Mouse (Mus musculus) hindbrain, embryonic 10.5 days (tissue): ENCODE results near the gene Cox7a2l. TPM values are rescaled to one million over a fixed set of nuclear protein-coding genes. Genes with fewer than 3 reads are reported as not detected.
A peak's percentile ranks its signal among the peaks of the same experiment; 100 is the strongest.

Experiments used
- DNase-seq: peaks from one replicate; pipeline ENCODE4 v3.0.0-alpha.2; 2017; ENCODE audit warnings: low spot score
- H3K27ac ChIP-seq: fragments of 300-500 bp; sonication (generic); 2 replicates; pipeline ENCODE4 v1.5.1; 2016; ENCODE audit warnings: mild to moderate bottlenecking, moderate library complexity
- H3K27me3 ChIP-seq: fragments of 300-500 bp; sonication (generic); 2 replicates; pipeline ENCODE4 v1.6.1; 2016; ENCODE audit warnings: mild to moderate bottlenecking; ENCODE audit not compliant: poor library complexity, insufficient read depth, severe bottlenecking
- H3K36me3 ChIP-seq: fragments of 300-500 bp; sonication (generic); 2 replicates; pipeline ENCODE4 v1.6.1; 2016; ENCODE audit warnings: mild to moderate bottlenecking, moderate library complexity
- H3K4me1 ChIP-seq: fragments of 300-500 bp; sonication (generic); replicated peaks from 2 replicates; pipeline ENCODE4 v1.6.1; 2016; ENCODE audit warnings: mild to moderate bottlenecking
- H3K4me3 ChIP-seq: fragments of 300-500 bp; sonication (generic); 2 replicates; pipeline ENCODE4 v1.5.1; 2016; ENCODE audit warnings: mild to moderate bottlenecking, moderate library complexity
- H3K9me3 ChIP-seq: fragments of 300-500 bp; sonication (generic); 2 replicates; pipeline ENCODE4 v1.6.1; 2016; ENCODE audit warnings: mild to moderate bottlenecking, moderate library complexity
- whole genome bisulfite sequencing: fragments of 180-500 bp; shearing (Covaris S2); methylation state at CpG from one replicate; pipeline ENCODE4 v1.1.7; 2016; 5-methylcytosine and 5-hydroxymethylcytosine counted together
- polyA plus RNA-seq: library from polyadenylated mRNA; unstranded; fragments of >200 nt; fragmentation: Nextera tagmentation; extraction: Ambion mirVana; gene quantifications from 2 replicates; pipeline ENCODE4 v1.2.1, GENCODE M21; 2016

Cox7a2l gene
- polyA plus RNA-seq, 1 experiment from 2014 or later, result 146 TPM

DNA sequence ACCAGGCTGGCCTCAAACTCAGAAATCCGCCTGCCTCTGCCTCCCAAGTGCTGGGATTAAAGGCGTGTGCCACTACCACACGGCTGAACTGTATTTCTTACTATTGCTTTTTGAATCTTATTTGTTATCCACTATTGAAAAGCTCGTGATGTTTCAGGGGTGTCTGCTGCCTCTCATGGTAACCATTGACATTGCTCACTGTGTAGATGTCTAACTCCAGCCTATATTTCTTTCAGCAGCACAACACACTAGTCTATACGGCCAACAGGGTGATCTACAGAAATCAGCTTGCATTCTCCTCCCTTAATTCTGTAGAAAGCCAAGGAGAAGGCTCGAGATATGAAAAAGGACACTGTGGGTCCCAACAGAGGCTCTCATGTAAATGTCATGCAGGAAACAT lies 28.1 kb upstream of the Cox7a2l start:
- H3K27ac ChIP-seq, result no peak overlapping the region
- H3K9me3 ChIP-seq, result no peaks in the 10 kb centered on the region
- WGBS, result 80% methylated on average over 6 of the region's 6 CpGs
- H3K4me1 ChIP-seq, result peaks cover 27% of the 10 kb centered on the region
- H3K27me3 ChIP-seq, result peaks cover 61% of the 10 kb centered on the region
- no peaks in the 10 kb centered on the region for H3K36me3 ChIP-seq
- DNase-seq, result no peak
- H3K4me3 ChIP-seq, result peak overlapping the region; percentile 48

DNA sequence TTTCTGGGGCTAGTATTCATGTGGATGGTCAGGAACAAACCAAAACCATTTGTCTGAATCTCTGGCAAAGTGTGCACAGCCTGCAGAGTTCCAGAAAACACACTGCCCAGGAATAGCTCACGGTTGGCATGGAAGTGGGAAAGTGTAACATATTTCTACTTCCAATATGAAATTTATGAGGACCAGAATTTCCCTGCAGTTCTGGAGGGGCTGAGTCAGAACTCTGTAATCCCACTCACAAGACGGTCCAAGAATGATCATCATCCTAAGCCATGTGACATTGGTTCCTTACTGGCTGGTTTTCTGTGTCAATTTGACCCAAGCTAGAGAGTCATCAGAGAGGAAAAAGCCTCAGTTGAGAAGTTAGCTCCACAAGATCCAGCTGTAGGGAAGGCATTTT lies 25.3 kb upstream of the Cox7a2l start:
- Histone ChIP-seq H3K4me3 (no peak overlapping the region), H3K27me3 (peaks cover 44% of the 10 kb centered on the region), H3K36me3 (no peaks in the 10 kb centered on the region), H3K4me1 (peaks cover 24% of the 10 kb centered on the region), H3K27ac (no peak overlapping the region), H3K9me3 (no peaks in the 10 kb centered on the region)
- no peak for DNase-seq
- 92% methylated on average over 2 of the region's 2 CpGs for WGBS

DNA sequence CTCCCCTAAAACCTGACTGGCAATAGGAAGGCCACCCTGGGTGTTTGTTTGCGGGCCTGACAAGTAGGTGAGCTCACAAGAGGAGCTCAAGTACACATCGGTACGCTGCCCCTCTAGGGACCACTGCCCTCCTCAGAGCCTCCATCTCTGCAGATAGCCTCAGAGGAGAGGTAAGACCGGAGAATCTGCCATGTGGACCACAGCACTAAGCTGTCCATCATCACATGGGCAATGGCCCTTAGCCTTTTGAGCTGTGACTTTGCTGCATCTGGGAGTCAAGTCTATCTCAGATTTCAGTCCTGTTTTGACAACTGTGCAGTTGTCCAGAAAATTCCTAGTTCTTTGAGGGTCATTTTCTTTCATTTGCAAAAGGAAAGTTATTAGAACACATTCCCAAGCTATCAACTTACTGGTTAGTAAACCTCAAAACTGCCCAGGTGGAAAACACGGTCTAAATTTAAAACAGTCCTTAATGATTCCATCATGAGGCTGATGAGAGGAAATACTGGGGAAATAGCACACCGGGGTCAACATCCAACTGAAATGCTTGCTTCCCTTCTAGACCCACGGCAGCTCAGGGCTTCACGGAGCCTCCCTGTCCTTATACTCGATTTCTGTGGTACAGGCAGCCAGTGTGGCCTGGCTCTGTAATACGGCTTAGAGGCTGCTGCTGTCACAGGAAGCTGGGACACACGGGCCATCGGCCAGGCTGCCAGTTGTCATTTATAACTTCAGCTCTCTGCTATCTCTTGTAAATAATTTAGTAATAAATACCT lies 22.3 kb upstream of the Cox7a2l start:
- Histone ChIP-seq H3K4me1 (0 out of 2 replicates have a peak, but pooled peaks cover 9% of the 10 kb centered on the region), H3K27ac (no peak overlapping the region), H3K9me3 (no peaks in the 10 kb centered on the region), H3K4me3 (no peak overlapping the region), H3K27me3 (peaks cover 14% of the 10 kb centered on the region), H3K36me3 (no peaks in the 10 kb centered on the region)
- no peak for DNase-seq
- 72% methylated on average over 12 of the region's 12 CpGs for WGBS

DNA sequence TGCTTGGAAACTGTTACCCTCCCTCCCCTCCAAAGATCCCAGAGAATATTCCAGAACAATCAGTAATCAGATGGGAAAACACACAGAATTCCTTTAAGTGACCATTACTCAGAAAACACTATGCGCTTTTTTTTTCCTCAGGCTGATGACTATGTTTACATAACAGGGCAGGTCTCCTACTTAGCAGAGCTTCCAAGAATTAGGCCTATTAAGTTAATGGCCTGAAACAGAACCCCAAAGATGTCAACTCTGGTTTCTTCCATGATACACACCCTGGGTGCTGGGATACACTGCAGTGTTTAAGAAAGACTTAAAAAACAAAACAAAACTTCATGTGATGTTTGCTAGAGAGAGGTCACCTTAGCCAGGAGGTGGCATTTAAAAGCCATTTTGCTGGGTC lies 21.6 kb upstream of the Cox7a2l start:
- no peak for DNase-seq
- Histone ChIP-seq H3K9me3 (no peaks in the 10 kb centered on the region), H3K27me3 (peaks cover 11% of the 10 kb centered on the region; the same call in 1 of the 2 replicates), H3K4me1 (0 out of 2 replicates have a peak, but pooled peaks cover 9% of the 10 kb centered on the region), H3K27ac (no peak overlapping the region), H3K36me3 (no peaks in the 10 kb centered on the region), H3K4me3 (no peak overlapping the region)
- 83% methylated on average over 1 of the region's 1 CpGs for WGBS

DNA sequence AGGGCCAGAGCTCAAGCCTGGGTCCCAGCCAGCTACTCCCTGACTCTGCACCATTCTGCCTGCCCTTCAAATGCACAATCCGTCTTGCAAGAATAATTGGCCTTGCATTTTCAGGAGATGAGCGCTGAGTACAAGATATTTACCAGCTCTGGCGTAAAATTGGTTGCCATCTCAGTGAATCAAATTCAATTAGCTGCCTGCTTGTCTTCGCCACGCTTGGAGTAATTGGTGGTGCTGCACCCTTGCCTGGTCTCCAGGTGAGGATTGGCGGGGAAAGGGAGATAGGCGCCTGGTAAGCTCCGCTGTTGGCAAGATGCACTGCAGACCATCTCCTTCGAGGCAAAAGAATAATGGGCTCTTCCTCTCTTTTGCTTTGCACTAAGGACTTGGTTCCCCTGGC lies 21.0 kb upstream of the Cox7a2l start:
- DNase-seq, result no peak
- no peak overlapping the region for H3K27ac ChIP-seq
- 86% methylated on average over 9 of the region's 9 CpGs for WGBS

DNA sequence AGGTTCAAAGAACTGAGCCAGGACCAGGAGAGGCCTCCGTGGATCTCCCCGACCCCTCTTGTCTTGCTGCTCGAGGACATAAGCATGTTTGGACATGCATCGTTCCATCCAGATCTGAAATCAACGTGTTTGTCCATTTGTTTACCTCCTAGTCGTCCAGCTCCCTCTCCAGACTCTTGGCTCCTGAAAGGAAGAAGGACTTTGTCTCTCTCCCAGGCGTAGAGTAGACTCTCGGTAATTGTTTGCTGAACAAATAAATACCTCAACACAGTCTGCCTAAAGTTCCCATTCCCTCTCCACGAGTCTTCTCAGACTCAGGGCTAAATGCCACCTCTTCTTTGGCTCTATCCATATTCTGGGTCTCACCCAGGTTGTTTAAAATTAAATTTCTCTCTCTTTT lies 16.0 kb upstream of the Cox7a2l start:
- H3K4me3 ChIP-seq, result no peak overlapping the region
- H3K9me3 ChIP-seq, result no peaks in the 10 kb centered on the region
- no peaks in the 10 kb centered on the region for H3K36me3 ChIP-seq
- 78% methylated on average over 9 of the region's 9 CpGs for WGBS
- H3K27ac ChIP-seq, result no peak overlapping the region
- DNase-seq, result no peak
- H3K27me3 ChIP-seq, result no peaks in the 10 kb centered on the region
- H3K4me1 ChIP-seq, result peaks cover 10% of the 10 kb centered on the region

More for the DNA sequence above, 21.0 kb upstream of the Cox7a2l start:
- 0 out of 2 replicates have a peak, but pooled peaks cover 9% of the 10 kb centered on the region for H3K4me1 ChIP-seq
- H3K36me3 ChIP-seq, result no peaks in the 10 kb centered on the region
- no peaks in the 10 kb centered on the region for H3K9me3 ChIP-seq
- H3K4me3 ChIP-seq, result no peak overlapping the region
- H3K27me3 ChIP-seq, result peaks cover 11% of the 10 kb centered on the region; the same call in 1 of the 2 replicates

DNA sequence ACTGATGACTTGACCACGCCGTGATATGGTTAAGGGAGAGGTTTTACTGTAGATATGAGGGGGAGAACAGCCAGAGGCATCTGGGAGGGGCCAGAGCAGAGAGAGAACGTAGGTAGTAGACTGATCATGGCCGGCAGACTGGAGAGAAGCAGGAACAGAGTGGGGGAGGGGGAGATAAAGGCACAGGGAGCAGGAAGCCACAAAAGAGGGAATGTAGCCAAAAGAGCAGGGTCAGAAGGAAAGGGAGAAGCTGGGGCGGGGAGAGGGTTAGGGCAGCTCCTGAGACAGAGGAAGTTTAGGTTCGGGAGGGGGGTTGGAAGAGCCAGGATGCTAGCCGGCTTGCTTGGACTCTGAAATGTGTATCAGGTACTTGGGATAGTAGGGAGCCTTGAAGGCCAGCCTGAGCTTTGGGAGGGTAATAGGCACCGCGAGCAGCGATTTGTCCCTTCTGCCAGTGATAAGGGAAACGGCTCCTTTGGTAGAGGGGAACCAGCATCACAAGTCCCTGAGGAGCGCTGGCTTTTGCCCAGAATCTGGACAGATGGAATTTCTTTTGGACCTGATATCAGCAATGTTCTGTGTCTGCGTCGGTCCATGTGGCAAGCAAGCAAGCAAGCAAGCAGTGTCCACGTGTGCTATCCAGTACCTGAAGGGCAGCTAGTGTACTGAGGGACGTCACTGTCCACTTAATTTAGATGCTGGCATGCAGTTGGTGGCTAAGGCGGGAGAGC lies 10.7 kb upstream of the Cox7a2l start:
- no peaks in the 10 kb centered on the region for H3K9me3 ChIP-seq
- peak overlapping the region; percentile 40 for H3K4me3 ChIP-seq
- H3K4me1 ChIP-seq, result peaks cover 48% of the 10 kb centered on the region
- WGBS, result 22% methylated on average over 17 of the region's 17 CpGs
- H3K27me3 ChIP-seq, result peaks cover 12% of the 10 kb centered on the region; the same call in 1 of the 2 replicates
- H3K36me3 ChIP-seq, result no peaks in the 10 kb centered on the region
- peak overlapping the region; percentile 91 for H3K27ac ChIP-seq
- DNase-seq, result peak; percentile 60

DNA sequence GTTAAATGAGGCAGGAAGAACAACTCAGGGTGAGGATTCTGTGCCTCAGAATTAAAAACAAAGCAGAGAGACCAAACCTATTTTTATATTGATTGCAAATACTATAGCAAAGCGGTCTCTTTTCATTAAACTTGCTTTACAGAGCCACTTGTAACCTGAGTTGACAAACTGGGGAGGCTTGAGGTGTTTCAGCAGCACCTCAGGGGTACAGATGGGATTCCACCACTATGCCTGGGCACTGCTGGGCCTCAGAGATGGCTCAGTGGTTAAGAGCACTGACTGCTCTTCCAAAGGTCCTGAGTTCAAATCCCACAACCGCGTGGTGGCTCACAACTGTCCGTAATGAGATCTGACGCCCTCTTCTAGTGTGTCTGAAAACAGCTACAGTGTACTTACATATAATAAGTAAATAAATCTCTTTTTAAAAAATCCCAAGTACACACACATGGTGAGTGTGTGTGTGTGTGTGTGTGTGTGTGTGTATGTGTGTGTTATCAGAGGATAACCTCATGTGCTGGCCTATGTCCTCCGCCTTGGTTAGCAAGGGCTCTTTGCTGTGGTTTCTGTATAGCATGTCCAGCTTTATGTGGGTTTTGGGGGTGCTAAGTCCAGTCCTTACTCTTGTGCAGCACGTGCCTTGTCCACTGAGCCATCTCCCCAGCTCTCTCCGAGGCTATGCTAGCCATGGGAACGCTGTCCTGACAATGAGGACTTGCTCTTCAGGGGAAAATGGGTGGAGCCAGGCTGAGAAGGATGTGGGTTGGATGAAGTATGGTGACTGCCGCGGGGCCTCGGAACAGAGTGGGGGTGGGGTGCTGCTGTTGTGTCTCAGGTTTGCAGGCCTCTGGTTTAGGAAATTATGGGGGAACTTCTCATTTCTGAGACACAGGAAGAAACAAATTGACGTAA lies 9.7 kb upstream of the Cox7a2l start:
- peak overlapping the region; percentile 91 for H3K27ac ChIP-seq
- peak; percentile 80 for DNase-seq
- no peaks in the 10 kb centered on the region for H3K9me3 ChIP-seq
- H3K36me3 ChIP-seq, result no peaks in the 10 kb centered on the region
- WGBS, result 27% methylated on average over 13 of the region's 13 CpGs
- H3K4me1 ChIP-seq, result peaks cover 48% of the 10 kb centered on the region
- peak overlapping the region; percentile 40 for H3K4me3 ChIP-seq
- H3K27me3 ChIP-seq, result peaks cover 12% of the 10 kb centered on the region; the same call in 1 of the 2 replicates

DNA sequence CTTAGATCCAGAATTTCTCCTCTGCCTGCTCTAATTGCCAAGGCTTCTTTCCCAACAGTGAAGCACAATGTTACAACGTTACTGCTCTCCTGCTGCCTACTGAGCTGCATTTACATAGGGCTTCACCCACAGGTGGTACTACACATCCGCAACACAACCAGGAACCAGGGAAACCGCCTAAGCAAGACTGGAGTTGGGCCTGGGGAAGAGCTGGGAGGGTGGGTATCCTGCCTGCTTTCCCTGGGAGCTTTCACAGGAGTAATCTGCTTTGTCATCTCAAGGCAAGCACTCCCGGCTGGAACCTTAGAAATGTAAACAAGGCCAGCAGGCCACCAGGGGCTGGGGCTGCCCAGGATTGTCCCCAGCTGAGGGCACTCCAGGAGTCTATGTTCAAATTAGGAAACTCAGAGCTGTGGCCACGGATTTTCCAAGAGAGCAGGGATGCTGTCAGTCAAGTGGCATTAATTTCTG lies 9.0 kb upstream of the Cox7a2l start:
- Histone ChIP-seq H3K9me3 (no peaks in the 10 kb centered on the region), H3K4me1 (peaks cover 48% of the 10 kb centered on the region), H3K27me3 (peaks cover 12% of the 10 kb centered on the region; the same call in 1 of the 2 replicates), H3K36me3 (no peaks in the 10 kb centered on the region), H3K27ac (peak overlapping the region; percentile 91), H3K4me3 (0 out of 2 replicates have a peak overlapping the region, but pooled peaks have one; percentile 3)
- peak; percentile 45 for DNase-seq
- 7% methylated on average over 5 of the region's 5 CpGs for WGBS

DNA sequence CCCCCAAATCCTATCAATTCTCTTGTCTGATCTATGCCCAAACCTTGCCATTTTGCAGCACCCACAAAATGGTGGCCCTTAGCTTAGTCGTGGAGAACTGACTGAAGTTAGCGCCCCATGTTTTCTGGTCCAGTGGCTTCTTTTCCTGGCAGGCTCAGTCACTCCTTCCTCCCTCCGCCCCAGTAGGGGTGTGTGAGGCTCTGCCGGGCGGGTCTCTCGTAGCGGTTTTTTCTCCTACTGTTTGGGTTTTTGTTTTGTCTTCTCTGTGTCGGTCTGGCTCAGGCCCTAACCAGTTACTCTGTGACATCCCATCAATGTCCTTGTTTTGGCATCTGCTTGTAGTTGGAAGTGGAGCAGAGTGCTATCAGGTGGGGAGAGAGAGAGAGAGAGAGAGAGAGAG lies 8.5 kb upstream of the Cox7a2l start:
- Histone ChIP-seq H3K36me3 (no peaks in the 10 kb centered on the region), H3K27ac (peak overlapping the region; percentile 91), H3K27me3 (peaks cover 12% of the 10 kb centered on the region; the same call in 1 of the 2 replicates), H3K4me1 (peaks cover 48% of the 10 kb centered on the region), H3K9me3 (no peaks in the 10 kb centered on the region), H3K4me3 (0 out of 2 replicates have a peak overlapping the region, but pooled peaks have one; percentile 3)
- 5% methylated on average over 8 of the region's 8 CpGs for WGBS
- DNase-seq, result peak; percentile 40

DNA sequence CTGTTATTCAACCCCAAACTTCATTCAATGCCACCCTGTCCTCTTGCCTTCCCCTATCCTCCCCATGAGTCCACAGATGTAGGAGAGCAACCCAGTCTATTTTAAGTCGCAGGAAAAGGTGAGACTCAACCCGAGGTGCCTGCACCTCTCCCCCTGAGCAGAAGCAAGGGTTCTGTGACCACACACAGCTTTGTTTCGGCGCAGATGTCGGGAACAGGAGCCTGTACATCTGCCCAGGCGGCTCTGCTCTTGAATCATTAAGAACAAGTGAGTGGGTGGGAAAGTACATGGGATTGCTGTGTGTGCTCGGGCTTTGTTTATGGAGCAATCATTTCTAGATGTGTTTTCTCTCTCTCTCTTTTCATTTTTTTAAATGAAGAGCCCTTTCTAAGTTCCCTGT lies 7.6 kb upstream of the Cox7a2l start:
- H3K27ac ChIP-seq, result no peak overlapping the region
- WGBS, result 53% methylated on average over 7 of the region's 7 CpGs
- H3K36me3 ChIP-seq, result no peaks in the 10 kb centered on the region
- H3K4me1 ChIP-seq, result peaks cover 48% of the 10 kb centered on the region
- no peak for DNase-seq
- H3K9me3 ChIP-seq, result no peaks in the 10 kb centered on the region
- H3K4me3 ChIP-seq, result no peak overlapping the region
- H3K27me3 ChIP-seq, result peaks cover 12% of the 10 kb centered on the region; the same call in 1 of the 2 replicates
